ENCODE assay signal across 19 mouse cellular contexts in the genomic region with DNA sequence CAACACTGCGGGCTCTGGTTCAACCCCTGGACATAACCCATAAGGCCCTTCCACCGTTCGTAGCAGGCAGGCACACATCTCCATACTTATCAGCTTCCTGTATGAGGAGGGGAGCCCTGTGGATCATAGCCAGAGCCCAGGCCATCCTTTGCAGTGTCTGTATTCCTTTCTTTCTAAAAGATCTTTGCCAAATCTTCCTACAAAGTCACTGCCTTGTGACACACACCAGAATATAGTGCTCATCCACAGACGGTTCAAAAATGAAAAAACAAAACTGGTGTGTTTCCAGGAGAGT.
DNase-seq lines count a peak whose midpoint lies in the region; ATAC-seq lines count a peak whose summit lies in the region.
"Had no signal": no experiment of that assay in that cellular context is flagged by ENCODE, and none has a peak within 500 bp of the region (broad histone marks: within the 10 kb centered on the region; RNA-seq: fewer than 3 reads in every experiment).

No protein-coding gene starts in this region.

- H3K4me1 ChIP-seq in heart, embryonic 12.5 days (replicated peaks): peaks cover 50% of the 10 kb centered on the region
- peaks cover 26% of the 10 kb centered on the region for H3K4me1 ChIP-seq in limb, embryonic 12.5 days (replicated peaks)
- H3K4me1 ChIP-seq in limb, embryonic 10.5 days: peaks cover 19% of the 10 kb centered on the region
- H3K4me1 ChIP-seq in intestine, embryonic 16.5 days (ENCODE audit: control insufficient read depth, insufficient read depth, low read length): 0 out of 2 replicates have a peak, but pooled peaks cover 2% of the 10 kb centered on the region
- H3K4me1 ChIP-seq in stomach, embryonic 16.5 days (ENCODE audit: control insufficient read depth, insufficient read depth, low read length): peaks cover 6% of the 10 kb centered on the region; the same call in 1 of the 2 replicates
- H3K4me1 ChIP-seq: forebrain, embryonic 12.5 days; hindbrain, embryonic 12.5 days had no signal

- H3K36me3 ChIP-seq in heart, embryonic 12.5 days: no peaks in the 10 kb centered on the region
- no peaks in the 10 kb centered on the region for H3K36me3 ChIP-seq in limb, embryonic 12.5 days
- H3K36me3 ChIP-seq in limb, embryonic 10.5 days: no peaks in the 10 kb centered on the region
- H3K36me3 ChIP-seq in intestine, embryonic 16.5 days (ENCODE audit: control insufficient read depth, insufficient read depth, low read length): no peaks in the 10 kb centered on the region
- H3K36me3 ChIP-seq in stomach, embryonic 16.5 days (ENCODE audit: control insufficient read depth, insufficient read depth, low read length): no peaks in the 10 kb centered on the region
- H3K36me3 ChIP-seq: embryonic facial prominence, embryonic 13.5 days; forebrain, embryonic 12.5 days; hindbrain, embryonic 12.5 days had no signal

- DNase-seq in heart, postnatal 4 days: no peak
- DNase-seq in limb, embryonic 10.5 days (ENCODE audit: low spot score): no peak
- no peak for DNase-seq in urinary bladder, postnatal 4 days (ENCODE audit: low spot score in 2 of 2)
- DNase-seq: adrenal gland, postnatal 14 days; cerebellum, adult 11-12 months; cerebellum, adult 9-11 months; cerebellum, postnatal 36 days; gastrocnemius, postnatal 10 days; heart, adult 2 months; heart, postnatal 36 days had no signal

- no peak overlapping the region for H3K4me2 ChIP-seq in heart, embryonic 12.5 days
- H3K4me2 ChIP-seq in limb, embryonic 12.5 days: no peak overlapping the region
- no peak overlapping the region for H3K4me2 ChIP-seq in intestine, embryonic 16.5 days (ENCODE audit: low read depth, low read length)
- H3K4me2 ChIP-seq in stomach, embryonic 16.5 days (ENCODE audit: low read depth, low read length): no peak overlapping the region
- H3K4me2 ChIP-seq: embryonic facial prominence, embryonic 13.5 days; forebrain, embryonic 12.5 days; hindbrain, embryonic 12.5 days had no signal

- ATAC-seq in heart, embryonic 12.5 days (ENCODE audit: insufficient number of reproducible peaks, low FRiP score): no peak
- ATAC-seq in limb, embryonic 12.5 days (ENCODE audit: insufficient number of reproducible peaks, insufficient read depth, low FRiP score, low TSS enrichment, low read depth): no peak
- ATAC-seq in intestine, embryonic 16.5 days: 0 out of 2 replicates have a peak, but pooled peaks have one; percentile 26
- ATAC-seq in stomach, embryonic 16.5 days (ENCODE audit: insufficient read depth, low FRiP score): no peak
- ATAC-seq: forebrain, embryonic 16.5 days; hindbrain, embryonic 16.5 days had no signal

- H3K27me3 ChIP-seq in heart, embryonic 12.5 days (replicated peaks): no peaks in the 10 kb centered on the region
- H3K27me3 ChIP-seq in limb, embryonic 12.5 days: no peaks in the 10 kb centered on the region
- H3K27me3 ChIP-seq in limb, embryonic 10.5 days (ENCODE audit: low read depth, poor library complexity, severe bottlenecking): no peaks in the 10 kb centered on the region
- no peaks in the 10 kb centered on the region for H3K27me3 ChIP-seq in intestine, embryonic 16.5 days (replicated peaks; ENCODE audit: control insufficient read depth, insufficient read depth, low read length)
- no peaks in the 10 kb centered on the region for H3K27me3 ChIP-seq in stomach, embryonic 16.5 days (ENCODE audit: control insufficient read depth, insufficient read depth, low read length)
- H3K27me3 ChIP-seq: embryonic facial prominence, embryonic 13.5 days; forebrain, embryonic 12.5 days; hindbrain, embryonic 12.5 days had no signal

- 48% methylated on average over 4 of the region's 4 CpGs for WGBS in heart, embryonic 12.5 days
- WGBS in limb, embryonic 12.5 days: 82% methylated on average over 4 of the region's 4 CpGs
- WGBS in limb, embryonic 10.5 days: 85% methylated on average over 4 of the region's 4 CpGs
- WGBS in intestine, embryonic 16.5 days: 56% methylated on average over 4 of the region's 4 CpGs
- WGBS in stomach, embryonic 16.5 days: 56% methylated on average over 4 of the region's 4 CpGs

- no peak overlapping the region for H3K4me3 ChIP-seq in heart, embryonic 12.5 days
- H3K4me3 ChIP-seq in limb, embryonic 12.5 days (replicated peaks): no peak overlapping the region
- no peak overlapping the region for H3K4me3 ChIP-seq in limb, embryonic 10.5 days
- no peak overlapping the region for H3K4me3 ChIP-seq in intestine, embryonic 16.5 days (ENCODE audit: low read length)
- no peak overlapping the region for H3K4me3 ChIP-seq in stomach, embryonic 16.5 days (replicated peaks; ENCODE audit: low read length)
- H3K4me3 ChIP-seq: embryonic facial prominence, embryonic 13.5 days; forebrain, embryonic 12.5 days; heart, adult 2 months; hindbrain, embryonic 12.5 days had no signal

- no peak overlapping the region for H3K9ac ChIP-seq in heart, embryonic 12.5 days
- no peak overlapping the region for H3K9ac ChIP-seq in limb, embryonic 12.5 days (replicated peaks)
- no peak overlapping the region for H3K9ac ChIP-seq in intestine, embryonic 16.5 days (ENCODE audit: low read depth, low read length)
- no peak overlapping the region for H3K9ac ChIP-seq in stomach, embryonic 16.5 days (ENCODE audit: low read length)
- H3K9ac ChIP-seq: embryonic facial prominence, embryonic 13.5 days; forebrain, embryonic 12.5 days; hindbrain, embryonic 12.5 days had no signal

- 0 out of 2 replicates have a peak, but pooled peaks cover 8% of the 10 kb centered on the region for H3K9me3 ChIP-seq in heart, embryonic 12.5 days (replicated peaks)
- peaks cover 10% of the 10 kb centered on the region; the same call in 1 of the 2 replicates for H3K9me3 ChIP-seq in limb, embryonic 12.5 days
- no peaks in the 10 kb centered on the region; the same call in 1 of the 2 replicates for H3K9me3 ChIP-seq in limb, embryonic 10.5 days (replicated peaks)
- no peaks in the 10 kb centered on the region for H3K9me3 ChIP-seq in intestine, embryonic 16.5 days (ENCODE audit: control insufficient read depth, low read length)
- H3K9me3 ChIP-seq in stomach, embryonic 16.5 days (replicated peaks; ENCODE audit: control insufficient read depth, low read length): no peaks in the 10 kb centered on the region
- H3K9me3 ChIP-seq: embryonic facial prominence, embryonic 13.5 days; forebrain, embryonic 12.5 days; hindbrain, embryonic 12.5 days had no signal

- 0 out of 2 replicates have a peak overlapping the region, but pooled peaks have one; percentile 14 for H3K27ac ChIP-seq in heart, embryonic 12.5 days (ENCODE audit: poor library complexity, severe bottlenecking)
- H3K27ac ChIP-seq in limb, embryonic 12.5 days: peak overlapping the region; percentile 59; the same call in 1 of the 2 replicates
- no peak overlapping the region for H3K27ac ChIP-seq in limb, embryonic 10.5 days
- no peak overlapping the region for H3K27ac ChIP-seq in intestine, embryonic 16.5 days (ENCODE audit: low read length)
- H3K27ac ChIP-seq in stomach, embryonic 16.5 days (ENCODE audit: low read length): peak overlapping the region; percentile 30
- H3K27ac ChIP-seq: embryonic facial prominence, embryonic 13.5 days; forebrain, embryonic 12.5 days; heart, adult 2 months; hindbrain, embryonic 12.5 days had no signal

Comparison
In these comparisons a context has a peak if more than half of its experiments do, and no peak if none do; other contexts are left out.
1. H3K27ac ChIP-seq: peak in heart, embryonic 12.5 days (single experiment), limb, embryonic 12.5 days (single experiment) and stomach, embryonic 16.5 days (single experiment); none in limb, embryonic 10.5 days (single experiment) and intestine, embryonic 16.5 days (single experiment).